Mouse (Mus musculus): ENCODE measurements around the gene Mcm7.

DNA sequence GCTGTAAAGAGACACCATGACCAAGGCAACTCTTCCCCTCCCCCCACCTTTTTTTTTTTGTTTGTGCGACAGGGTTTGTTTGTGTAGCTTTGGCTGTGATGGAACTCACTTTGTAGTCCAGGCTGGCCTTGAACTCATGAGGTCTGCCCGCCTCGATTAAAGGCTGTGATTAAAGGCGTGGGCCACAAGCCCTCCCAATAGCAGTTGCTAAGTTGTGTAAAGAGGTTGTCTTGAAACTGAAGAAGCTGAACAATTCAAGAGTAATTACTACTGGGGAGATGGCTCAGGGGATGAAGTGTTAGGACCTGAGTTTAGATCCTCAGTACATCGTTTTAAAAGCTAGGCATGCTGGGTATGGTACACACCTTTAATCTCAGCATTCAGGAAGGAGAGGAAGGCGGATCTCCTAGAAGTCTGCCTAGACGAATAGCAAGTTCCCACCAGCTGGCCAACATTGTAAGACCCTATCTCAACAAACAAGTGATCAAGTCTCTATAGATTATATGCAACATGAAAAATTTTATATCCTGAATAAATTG is 11.9 kb downstream of the Mcm7 start:
- no peak for TF ChIP-seq POLR2A (IDR thresholded peaks at IDR 0.05; ENCODE audit: control insufficient read depth in 1 of 2, insufficient read depth in 1 of 2, low read depth in 1 of 2, low read length in 2 of 2, poor library complexity in 1 of 2)
- no peak for TF ChIP-seq CTCF (IDR thresholded peaks at IDR 0.05 in 2 of 3, conservative IDR thresholded peaks at IDR 0.05 in 1 of 3; ENCODE audit: control insufficient read depth in 1 of 3, insufficient read depth in 1 of 3, low read depth in 2 of 3, low read length in 3 of 3, poor library complexity in 1 of 3, severe bottlenecking in 1 of 3)
- TF ChIP-seq GABPA (IDR thresholded peaks at IDR 0.05; ENCODE audit: low read depth, low read length) = no peak
- TF ChIP-seq ZKSCAN1 (IDR thresholded peaks at IDR 0.05; ENCODE audit: low read depth, low read length) = no peak
- no peak for TF ChIP-seq NELFE (IDR thresholded peaks at IDR 0.05; ENCODE audit: low read depth, low read length)
- TF ChIP-seq TCF12 (IDR thresholded peaks at IDR 0.05; ENCODE audit: low read depth, low read length) = no peak
- TF ChIP-seq ZNF384 (IDR thresholded peaks at IDR 0.05; ENCODE audit: low read depth, low read length) = no peak; the same call in 1 of the 2 replicates
- TF ChIP-seq MYC (IDR thresholded peaks at IDR 0.05; ENCODE audit: low read depth, low read length) = no peak
- no peak for TF ChIP-seq E2F4 (IDR thresholded peaks at IDR 0.05; ENCODE audit: borderline replicate concordance, low read depth, low read length)
- no peak for TF ChIP-seq UBTF (IDR thresholded peaks at IDR 0.05; ENCODE audit: borderline replicate concordance, insufficient read depth, low read depth, low read length)
- no peak for TF ChIP-seq MAZ (IDR thresholded peaks at IDR 0.05; ENCODE audit: low read depth, low read length)
- TF ChIP-seq HCFC1 (IDR thresholded peaks at IDR 0.05; ENCODE audit: low read depth, low read length) = no peak
- TF ChIP-seq MAX (IDR thresholded peaks at IDR 0.05; ENCODE audit: low read length) = no peak
